Mouse (Mus musculus) adrenal gland, adult 2 months (tissue): ENCODE measurements around the gene Spata31d1d. TPM values are rescaled to one million over a fixed set of nuclear protein-coding genes. Genes with fewer than 3 reads are reported as not detected.

ENCODE experiments used
- DNase-seq: peaks from one replicate; pipeline ENCODE4 v3.0.0; 2021
- polyA plus RNA-seq: library from polyadenylated mRNA; depleted of rRNA; stranded (reverse); fragments of >200 nt; gene quantifications from 2 replicates; pipeline ENCODE4 v1.2.3, GENCODE M21; 2012; rRNA removed
- total RNA-seq, 2 experiments: library from RNA; stranded (reverse); gene quantifications; 2 replicates each; pipeline ENCODE4 v1.2.3; 2021

The Spata31d1d gene
- total and polyA plus RNA-seq, 3 experiments, result not detected

GRCm38 (mm10) chr13:59676316-59677229 is 55.0 kb downstream of the Spata31d1d start:
- DNase-seq, result no peak

Other genes starting within 250 kb of the Spata31d1d start
- gene Agtpbp1, start 146.5 kb downstream of the Spata31d1d start, total RNA-seq, result 10 to 100 TPM; 38.9 to 45.7 TPM
- 2.9 and 4.3 TPM in 2 replicates for gene Agtpbp1, start 146.5 kb downstream of the Spata31d1d start, polyA plus RNA-seq
- gene Naa35, start 146.5 kb downstream of the Spata31d1d start, total RNA-seq, result 10 to 100 TPM; 52.4 to 63.3 TPM
- gene Naa35, start 146.5 kb downstream of the Spata31d1d start, polyA plus RNA-seq, result 12.4 and 17.6 TPM in 2 replicates
- 10 to 100 TPM in 1 of 2 experiments, 1 to 10 TPM in 1; 6.7 to 10.4 TPM for gene Golm1, start 55.9 kb downstream of the Spata31d1d start, total RNA-seq
- gene Golm1, start 55.9 kb downstream of the Spata31d1d start, polyA plus RNA-seq, result 1.2 and 1.4 TPM in 2 replicates
- not detected for gene 4921517D22Rik, start 37.6 kb downstream of the Spata31d1d start, total RNA-seq
- gene 4921517D22Rik, start 37.6 kb downstream of the Spata31d1d start, polyA plus RNA-seq, result not detected in 2 replicates
- not detected for gene Spata31d1a, start 21.4 kb downstream of the Spata31d1d start, total RNA-seq
- not detected in 2 replicates for gene Spata31d1a, start 21.4 kb downstream of the Spata31d1d start, polyA plus RNA-seq
- not detected for gene Spata31d1b, start 19.5 kb downstream of the Spata31d1d start, total RNA-seq
- not detected in 2 replicates for gene Spata31d1b, start 19.5 kb downstream of the Spata31d1d start, polyA plus RNA-seq
- not detected for gene 1700014D04Rik, start 15.0 kb upstream of the Spata31d1d start, total RNA-seq
- gene 1700014D04Rik, start 15.0 kb upstream of the Spata31d1d start, polyA plus RNA-seq, result 0.03 TPM in 1 of 2 replicates, not detected in the other
- 100 to 1,000 TPM; 104 to 107 TPM for gene Isca1, start 38.1 kb upstream of the Spata31d1d start, total RNA-seq
- gene Isca1, start 38.1 kb upstream of the Spata31d1d start, polyA plus RNA-seq, result 59.3 and 60.1 TPM in 2 replicates
- not detected for gene Gm49354, start 50.5 kb upstream of the Spata31d1d start, total RNA-seq
- gene Gm49354, start 50.5 kb upstream of the Spata31d1d start, polyA plus RNA-seq, result not detected in 2 replicates
- gene Tut7, start 91.4 kb upstream of the Spata31d1d start, total RNA-seq, result 10 to 100 TPM; 60.9 to 79.3 TPM
- 14.8 and 16.4 TPM in 2 replicates for gene Tut7, start 91.4 kb upstream of the Spata31d1d start, polyA plus RNA-seq